Mouse (Mus musculus) brain, embryonic 14.5 days (tissue): ENCODE measurements around the gene Nme7.

ENCODE experiments used
- CTCF ChIP-seq: fragments of 200-500 bp; IDR thresholded peaks from 2 replicates; pipeline ENCODE4 v1.5.1; 2012; ENCODE audit warnings: inconsistent platforms, mild to moderate bottlenecking, moderate library complexity, borderline replicate concordance; ENCODE audit not compliant: insufficient read depth, insufficient read length; ENCODE audit errors: extremely low read depth
- POLR2A ChIP-seq: fragments of 200-500 bp; IDR thresholded peaks from 2 replicates; pipeline ENCODE4 v1.6.1; 2012; ENCODE audit warnings: mild to moderate bottlenecking, inconsistent platforms, borderline replicate concordance; ENCODE audit not compliant: poor library complexity, insufficient read depth, insufficient read length, severe bottlenecking; ENCODE audit errors: extremely low read depth

DNA sequence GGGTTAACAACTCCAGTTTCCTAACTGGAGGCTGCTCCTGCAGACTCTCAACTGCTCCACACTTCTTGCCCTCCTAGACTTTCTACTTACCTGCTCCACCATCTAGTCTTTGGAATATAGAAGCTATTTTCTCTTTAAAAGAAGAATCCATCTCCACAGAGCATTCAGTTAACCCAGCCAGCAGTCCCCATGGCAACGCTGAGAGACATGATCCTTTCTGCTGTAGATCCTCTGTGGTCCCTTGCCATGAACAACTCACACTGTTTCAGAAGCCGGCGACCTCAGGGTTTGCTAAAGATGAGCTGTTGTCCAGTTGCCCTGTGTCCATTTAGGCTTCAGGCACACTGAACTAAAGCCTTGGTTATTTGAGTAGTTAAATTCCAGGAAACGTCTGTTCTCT, 172.0 kb downstream of the Nme7 start:
- no peak for TF ChIP-seq CTCF
- TF ChIP-seq POLR2A: no peak
